Mouse (Mus musculus) kidney, embryonic 15.5 days (tissue): ENCODE results near the gene C130050O18Rik. TPM values are rescaled to one million over a fixed set of nuclear protein-coding genes. Genes with fewer than 3 reads are reported as not detected.

Source experiments
- ATAC-seq: fragments of 200-750 bp; cut with Nextera tagmentation; replicated peaks from 2 replicates; pipeline ENCODE4 v1.8.0; 2017; ENCODE audit warnings: moderate TSS enrichment; ENCODE audit not compliant: low FRiP score
- H3K27ac ChIP-seq: fragments of 300-500 bp; sonication (generic); 2 replicates; pipeline ENCODE4 v1.5.1; 2015; ENCODE audit warnings: mild to moderate bottlenecking, inconsistent platforms
- H3K27me3 ChIP-seq: fragments of 300-500 bp; sonication (generic); 2 replicates; pipeline ENCODE4 v1.6.1; 2015; ENCODE audit warnings: inconsistent platforms
- H3K36me3 ChIP-seq: fragments of 300-500 bp; sonication (generic); 2 replicates; pipeline ENCODE4 v1.6.1; 2015; ENCODE audit warnings: inconsistent platforms
- H3K4me1 ChIP-seq: fragments of 300-500 bp; sonication (generic); 2 replicates; pipeline ENCODE4 v1.6.1; 2015; ENCODE audit warnings: inconsistent platforms
- H3K4me2 ChIP-seq: fragments of 300-500 bp; sonication (generic); 2 replicates; pipeline ENCODE4 v1.6.1; 2015; ENCODE audit warnings: moderate library complexity, mild to moderate bottlenecking, inconsistent platforms
- H3K4me3 ChIP-seq: fragments of 300-500 bp; sonication (generic); replicated peaks from 2 replicates; pipeline ENCODE4 v1.5.1; 2015; ENCODE audit warnings: mild to moderate bottlenecking, inconsistent platforms
- H3K9ac ChIP-seq: fragments of 300-500 bp; sonication (generic); 2 replicates; pipeline ENCODE4 v1.6.1; 2015; ENCODE audit warnings: mild to moderate bottlenecking, inconsistent platforms
- H3K9me3 ChIP-seq: fragments of 300-500 bp; sonication (generic); replicated peaks from 2 replicates; pipeline ENCODE4 v1.6.1; 2016; ENCODE audit warnings: inconsistent platforms
- WGBS: fragments of 180-500 bp; shearing (Covaris S2); methylation state at CpG from one replicate; pipeline ENCODE4 v1.1.7; 2015; ENCODE audit warnings: mixed read lengths; 5-methylcytosine and 5-hydroxymethylcytosine counted together
- polyA plus RNA-seq: library from polyadenylated mRNA; unstranded; fragments of >200 nt; fragmentation: Nextera tagmentation; extraction: Ambion mirVana; gene quantifications from 2 replicates; pipeline ENCODE4 v1.2.1, GENCODE M21; 2015

The C130050O18Rik gene
- polyA plus RNA-seq, 1 experiment from 2014 or later: 0.60 TPM

DNA sequence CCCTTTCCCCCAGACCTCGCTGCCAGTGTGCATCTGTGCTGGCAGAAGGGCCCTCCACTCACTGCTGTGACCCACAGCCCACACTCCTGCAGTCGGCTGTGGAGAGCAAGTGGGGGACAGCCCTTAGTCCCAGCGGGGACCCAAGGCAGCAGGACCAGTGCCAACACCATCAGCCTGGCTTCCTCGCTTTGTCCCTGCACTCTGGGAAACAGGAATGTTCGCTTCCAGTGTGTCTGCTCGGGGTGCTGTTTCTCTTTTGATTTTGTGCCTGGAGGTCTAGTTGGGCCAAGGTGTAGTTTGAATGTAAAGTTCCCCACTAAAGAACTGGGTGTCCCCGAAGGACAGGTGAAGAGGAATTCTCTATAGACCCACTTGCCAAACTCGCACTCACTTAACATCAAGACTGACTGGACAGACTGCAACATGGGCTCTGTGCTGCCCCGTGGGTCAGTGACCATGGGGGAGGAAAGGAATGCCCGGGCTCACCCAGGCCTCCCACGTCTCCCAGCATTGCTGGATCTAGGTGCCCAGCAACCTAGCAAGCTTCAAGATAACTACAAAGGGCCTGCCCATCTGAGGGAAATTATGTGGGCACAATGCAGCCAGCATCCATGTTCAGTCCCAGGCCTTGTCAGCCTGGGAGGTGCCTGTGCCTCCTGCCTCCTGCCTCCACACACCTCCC lies 13.6 kb upstream of the C130050O18Rik start:
- Histone ChIP-seq H3K4me3 (no peak overlapping the region), H3K4me2 (no peak overlapping the region), H3K36me3 (peaks cover 5% of the 10 kb centered on the region; the same call in 1 of the 2 replicates), H3K9me3 (no peaks in the 10 kb centered on the region), H3K4me1 (peaks cover 62% of the 10 kb centered on the region), H3K9ac (peak overlapping the region; percentile 26; the same call in 1 of the 2 replicates), H3K27ac (peak overlapping the region; percentile 37; the same call in 1 of the 2 replicates), H3K27me3 (no peaks in the 10 kb centered on the region)
- ATAC-seq: no peak
- 72% methylated on average over 11 of the region's 11 CpGs for WGBS

DNA sequence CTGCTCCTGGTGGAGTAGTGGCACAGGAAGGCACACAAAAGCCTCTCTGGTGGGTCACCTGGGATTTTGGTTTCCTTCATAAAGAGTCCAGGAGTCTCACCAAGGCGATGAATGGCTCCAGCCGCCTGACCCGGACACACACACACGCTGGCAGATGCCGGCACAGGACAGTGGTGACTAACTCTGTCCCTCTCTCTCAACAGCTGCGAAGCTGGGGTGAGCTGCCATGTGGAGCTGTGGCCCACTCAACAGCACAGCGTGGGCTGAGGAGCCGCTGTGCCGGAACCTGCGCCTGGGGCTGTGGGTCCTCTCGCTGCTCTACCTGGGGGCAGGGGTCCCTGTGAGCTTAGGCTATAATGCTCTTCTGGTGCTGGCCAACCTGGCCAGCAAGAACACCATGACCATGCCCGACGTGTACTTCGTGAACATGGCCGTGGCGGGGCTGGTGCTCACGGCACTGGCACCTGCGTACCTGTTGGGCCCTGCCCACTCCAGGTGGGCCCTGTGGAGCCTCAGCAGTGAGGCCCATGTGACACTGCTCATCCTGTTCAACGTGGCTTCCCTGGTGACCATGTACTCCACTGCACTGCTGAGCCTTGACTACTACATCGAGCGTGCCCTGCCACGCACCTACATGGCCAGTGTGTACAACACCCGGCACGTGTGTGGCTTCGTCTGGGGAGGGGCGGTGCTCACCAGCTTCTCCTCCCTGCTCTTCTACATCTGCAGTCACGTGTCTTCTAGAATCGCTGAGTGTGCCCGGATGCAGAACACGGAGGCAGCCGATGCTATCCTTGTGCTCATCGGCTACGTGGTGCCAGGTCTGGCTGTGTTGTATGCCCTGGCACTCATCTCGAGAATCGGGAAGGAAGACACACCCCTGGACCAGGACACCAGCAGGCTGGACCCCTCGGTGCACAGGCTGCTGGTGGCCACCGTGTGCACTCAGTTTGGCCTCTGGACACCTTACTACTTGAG lies 12.6 kb upstream of the C130050O18Rik start:
- Histone ChIP-seq H3K9me3 (no peaks in the 10 kb centered on the region), H3K9ac (0 out of 2 replicates have a peak overlapping the region, but pooled peaks have one; percentile 26), H3K4me2 (no peak overlapping the region), H3K27ac (0 out of 2 replicates have a peak overlapping the region, but pooled peaks have one; percentile 37), H3K4me1 (peaks cover 58% of the 10 kb centered on the region), H3K4me3 (no peak overlapping the region), H3K27me3 (no peaks in the 10 kb centered on the region), H3K36me3 (peaks cover 5% of the 10 kb centered on the region; the same call in 1 of the 2 replicates)
- 91% methylated on average over 37 of the region's 37 CpGs for WGBS
- no peak for ATAC-seq

- no peak overlapping the region for H3K4me2 ChIP-seq
- H3K27me3 ChIP-seq: no peaks in the 10 kb centered on the region
- peaks cover 5% of the 10 kb centered on the region; the same call in 1 of the 2 replicates for H3K36me3 ChIP-seq
- H3K4me3 ChIP-seq: no peak overlapping the region
- H3K4me1 ChIP-seq: peaks cover 55% of the 10 kb centered on the region
- no peak overlapping the region for H3K9ac ChIP-seq
- WGBS: 90% methylated on average over 16 of the region's 16 CpGs
- H3K9me3 ChIP-seq: no peaks in the 10 kb centered on the region
- no peak for ATAC-seq
- no peak overlapping the region for H3K27ac ChIP-seq
These were observed 11.9 kb upstream of the C130050O18Rik start for GRCm38 (mm10) chr5:139393197-139393588.

DNA sequence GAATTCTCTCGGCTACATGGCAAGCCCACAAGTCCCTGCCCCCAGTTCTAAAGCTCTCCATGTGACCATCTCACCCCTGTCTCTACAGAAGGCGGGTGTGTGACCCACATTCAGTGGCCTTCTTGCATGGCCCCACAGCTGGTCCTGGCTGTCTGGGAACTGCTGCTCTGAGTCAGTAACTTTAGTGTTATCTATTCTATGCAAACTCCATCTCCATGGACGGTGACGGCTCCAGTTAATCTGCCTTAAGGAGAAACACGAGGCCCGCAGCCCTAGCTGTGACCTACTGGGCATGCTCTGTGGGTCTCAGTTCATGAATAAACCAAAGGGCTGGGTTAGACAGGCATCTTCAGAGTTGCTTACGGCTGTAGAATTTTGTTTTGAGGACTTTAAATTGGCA lies 10.7 kb upstream of the C130050O18Rik start:
- 58% methylated on average over 7 of the region's 7 CpGs for WGBS
- no peak for ATAC-seq

GRCm38 (mm10) chr5:139395528-139395927 lies 9.6 kb upstream of the C130050O18Rik start:
- Histone ChIP-seq H3K27me3 (no peaks in the 10 kb centered on the region), H3K27ac (no peak overlapping the region), H3K9ac (no peak overlapping the region), H3K4me1 (peaks cover 38% of the 10 kb centered on the region), H3K4me3 (no peak overlapping the region), H3K36me3 (peaks cover 5% of the 10 kb centered on the region; the same call in 1 of the 2 replicates), H3K4me2 (no peak overlapping the region), H3K9me3 (no peaks in the 10 kb centered on the region)
- ATAC-seq: no peak
- 85% methylated on average over 4 of the region's 4 CpGs for whole genome bisulfite sequencing

More for the DNA sequence above, 10.7 kb upstream of the C130050O18Rik start:
- Histone ChIP-seq H3K9me3 (no peaks in the 10 kb centered on the region), H3K27me3 (no peaks in the 10 kb centered on the region), H3K4me2 (no peak overlapping the region), H3K4me1 (peaks cover 47% of the 10 kb centered on the region), H3K27ac (no peak overlapping the region), H3K9ac (no peak overlapping the region), H3K36me3 (peaks cover 5% of the 10 kb centered on the region; the same call in 1 of the 2 replicates), H3K4me3 (no peak overlapping the region)

- H3K4me1 ChIP-seq: peaks cover 20% of the 10 kb centered on the region; the same call in 1 of the 2 replicates
- no peaks in the 10 kb centered on the region for H3K27me3 ChIP-seq
- peaks cover 5% of the 10 kb centered on the region; the same call in 1 of the 2 replicates for H3K36me3 ChIP-seq
- WGBS: 85% methylated on average over 4 of the region's 4 CpGs
- H3K9ac ChIP-seq: no peak overlapping the region; the same call in 1 of the 2 replicates
- H3K4me3 ChIP-seq: no peak overlapping the region
- H3K27ac ChIP-seq: no peak overlapping the region
- ATAC-seq: no peak
- no peak overlapping the region for H3K4me2 ChIP-seq
- no peaks in the 10 kb centered on the region for H3K9me3 ChIP-seq
These were observed 7.6 kb upstream of the C130050O18Rik start for GRCm38 (mm10) chr5:139397359-139397916.

DNA sequence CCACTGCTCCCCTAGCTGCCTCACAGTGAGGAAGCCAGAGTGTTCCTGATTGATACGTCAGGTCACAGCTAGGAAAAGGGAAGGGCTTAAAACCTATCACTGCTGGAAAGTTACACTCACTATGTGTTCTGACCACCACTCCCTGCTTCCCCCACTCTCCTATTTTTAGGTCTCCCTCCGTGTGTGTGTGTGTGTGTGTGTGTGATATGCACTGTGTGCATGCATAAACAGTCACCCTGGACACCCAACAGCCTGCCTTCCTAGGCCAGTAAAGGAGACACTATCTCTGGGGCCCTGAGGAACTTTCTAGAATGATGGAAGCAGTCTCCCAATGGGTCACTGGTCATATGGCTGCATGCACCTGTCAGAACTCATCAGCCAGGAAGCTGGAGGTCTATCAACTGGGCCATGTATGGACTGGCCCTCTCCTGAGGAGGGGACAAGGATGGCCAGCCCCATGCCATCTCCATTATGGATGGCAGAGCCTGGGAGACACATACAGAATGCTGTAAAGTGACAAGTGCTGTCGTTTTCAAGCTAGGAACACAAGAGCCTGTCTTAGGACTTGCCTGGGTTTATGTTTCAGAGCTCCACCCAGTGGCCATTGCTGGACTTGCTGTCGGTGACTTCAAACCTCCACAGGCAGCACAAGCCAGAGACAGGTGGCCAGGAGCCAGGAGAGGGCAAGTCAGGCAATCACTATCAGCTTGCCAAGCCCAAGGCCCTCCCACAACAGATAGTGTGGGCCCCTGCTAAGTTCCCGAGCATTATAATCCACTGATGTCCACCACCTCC lies 6.9 kb upstream of the C130050O18Rik start:
- WGBS: 33% methylated on average over 5 of the region's 5 CpGs
- H3K9ac ChIP-seq: no peak overlapping the region
- no peak overlapping the region for H3K4me3 ChIP-seq
- H3K27me3 ChIP-seq: no peaks in the 10 kb centered on the region
- no peaks in the 10 kb centered on the region for H3K9me3 ChIP-seq
- H3K4me1 ChIP-seq: peaks cover 17% of the 10 kb centered on the region; the same call in 1 of the 2 replicates
- H3K4me2 ChIP-seq: no peak overlapping the region
- peak; percentile 76 for ATAC-seq
- H3K36me3 ChIP-seq: no peaks in the 10 kb centered on the region
- no peak overlapping the region for H3K27ac ChIP-seq

- Histone ChIP-seq H3K9me3 (no peaks in the 10 kb centered on the region), H3K36me3 (no peaks in the 10 kb centered on the region), H3K27me3 (no peaks in the 10 kb centered on the region), H3K4me2 (no peak overlapping the region), H3K9ac (no peak overlapping the region), H3K4me1 (peaks cover 17% of the 10 kb centered on the region; the same call in 1 of the 2 replicates), H3K4me3 (no peak overlapping the region), H3K27ac (no peak overlapping the region)
- ATAC-seq: no peak
- WGBS: 87% methylated on average over 5 of the region's 5 CpGs
These were observed 6.3 kb upstream of the C130050O18Rik start for GRCm38 (mm10) chr5:139398786-139399185.

- H3K27ac ChIP-seq: no peak overlapping the region
- peaks cover 17% of the 10 kb centered on the region; the same call in 1 of the 2 replicates for H3K4me1 ChIP-seq
- H3K4me3 ChIP-seq: no peak overlapping the region
- H3K9ac ChIP-seq: no peak overlapping the region
- ATAC-seq: no peak
- 78% methylated on average over 14 of the region's 14 CpGs for WGBS
- no peaks in the 10 kb centered on the region for H3K27me3 ChIP-seq
- H3K4me2 ChIP-seq: no peak overlapping the region
- H3K36me3 ChIP-seq: no peaks in the 10 kb centered on the region
- H3K9me3 ChIP-seq: no peaks in the 10 kb centered on the region
These were observed 5.1 kb upstream of the C130050O18Rik start for GRCm38 (mm10) chr5:139399991-139400390.

DNA sequence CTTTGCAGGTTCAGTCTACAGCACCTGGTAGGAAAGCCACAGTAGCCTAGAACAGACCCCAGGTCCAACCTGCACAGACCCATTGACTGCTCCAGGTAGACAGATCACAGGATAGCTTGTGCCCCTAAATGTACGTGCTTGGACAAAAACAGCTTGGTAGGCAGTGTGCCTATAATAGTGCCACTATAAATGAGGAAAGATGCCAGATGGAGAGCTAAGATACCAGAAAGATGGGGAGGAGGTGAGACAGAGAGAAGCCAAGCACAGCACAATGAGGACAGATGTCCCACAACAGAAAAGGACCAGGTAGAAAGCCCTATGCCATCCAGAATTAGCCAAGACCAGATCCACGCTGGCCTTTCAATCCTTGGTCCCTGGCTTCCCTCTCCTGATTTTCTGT lies 3.0 kb upstream of the C130050O18Rik start:
- no peak overlapping the region for H3K9ac ChIP-seq
- H3K27me3 ChIP-seq: no peaks in the 10 kb centered on the region
- H3K4me2 ChIP-seq: no peak overlapping the region
- H3K36me3 ChIP-seq: no peaks in the 10 kb centered on the region
- no peak overlapping the region for H3K4me3 ChIP-seq
- no peak for ATAC-seq
- peaks cover 29% of the 10 kb centered on the region for H3K4me1 ChIP-seq
- no peaks in the 10 kb centered on the region for H3K9me3 ChIP-seq
- H3K27ac ChIP-seq: no peak overlapping the region
- WGBS: 91% methylated on average over 2 of the region's 2 CpGs

DNA sequence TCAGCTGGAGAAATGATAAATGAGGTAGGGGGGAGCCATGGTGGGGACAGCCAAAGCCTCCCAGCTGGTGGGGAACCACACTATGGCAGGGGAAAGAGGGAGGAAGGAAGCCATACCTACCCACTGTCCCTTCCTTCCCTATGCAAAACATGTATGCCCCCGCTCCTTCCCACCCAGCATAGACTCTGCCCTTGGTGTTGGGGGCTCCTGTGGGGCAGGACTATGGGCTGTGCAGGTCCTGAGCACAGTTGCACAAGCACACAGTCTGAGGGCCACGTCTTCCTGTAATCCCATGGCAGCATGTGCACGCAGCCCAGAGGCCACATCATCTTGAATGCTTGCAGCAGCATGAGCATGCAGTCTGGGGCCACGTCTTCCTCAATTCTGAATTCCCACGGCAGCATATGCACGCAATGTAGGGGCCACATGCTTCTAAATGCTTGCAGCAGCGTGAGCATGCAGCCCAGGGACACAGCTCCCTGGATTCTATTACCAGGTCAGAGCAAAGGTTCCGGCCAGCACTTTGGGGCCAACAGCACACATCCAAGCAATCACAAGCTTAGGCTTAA lies 1.3 kb upstream of the C130050O18Rik start:
- ATAC-seq: no peak
- WGBS: 82% methylated on average over 8 of the region's 8 CpGs
- Histone ChIP-seq H3K4me1 (peaks cover 36% of the 10 kb centered on the region), H3K27me3 (no peaks in the 10 kb centered on the region), H3K36me3 (no peaks in the 10 kb centered on the region), H3K9ac (no peak overlapping the region), H3K4me2 (no peak overlapping the region), H3K4me3 (no peak overlapping the region), H3K27ac (no peak overlapping the region), H3K9me3 (no peaks in the 10 kb centered on the region)
